Mouse (Mus musculus) testis, postnatal 10 days (tissue): Measurements from ENCODE around the gene Chrna5.

Source experiments
- DNase-seq: peaks from one replicate; pipeline ENCODE4 v3.0.0; 2021; ENCODE audit warnings: low spot score

The Chrna5 gene

DNA sequence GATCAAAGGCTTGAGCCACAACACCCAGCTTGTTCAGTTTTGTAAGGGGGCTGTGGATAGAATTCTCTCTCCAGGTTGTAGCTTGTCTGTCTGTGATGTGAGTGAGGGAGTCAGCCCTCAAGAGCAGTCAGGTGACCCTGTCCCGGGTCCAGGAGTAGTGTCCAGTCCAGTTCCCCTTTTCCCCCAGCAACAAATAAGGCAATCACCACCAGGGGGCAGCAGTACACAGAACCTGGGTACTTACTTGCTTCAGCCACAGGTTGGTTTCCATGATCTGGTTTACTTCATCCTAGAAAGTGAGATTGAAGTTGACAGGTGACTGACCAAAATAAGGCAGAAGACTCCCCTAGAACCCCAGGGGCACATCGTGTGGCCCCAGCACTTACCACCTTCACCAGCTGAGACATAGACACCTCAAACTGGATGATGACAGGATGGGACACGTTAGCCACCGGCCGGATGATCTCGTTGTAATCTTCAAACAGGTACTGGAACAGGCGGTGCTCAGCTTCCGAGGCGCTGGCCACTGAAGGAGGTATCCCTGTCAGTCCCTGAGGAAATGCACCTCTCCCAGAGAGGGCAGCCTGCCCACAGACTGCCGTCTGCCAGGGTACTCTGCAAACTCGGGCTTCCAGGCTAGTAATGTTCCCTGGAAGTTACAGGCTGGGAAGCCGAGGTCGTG lies 43.4 kb downstream of the Chrna5 start:
- peak; percentile 94 for DNase-seq

DNA sequence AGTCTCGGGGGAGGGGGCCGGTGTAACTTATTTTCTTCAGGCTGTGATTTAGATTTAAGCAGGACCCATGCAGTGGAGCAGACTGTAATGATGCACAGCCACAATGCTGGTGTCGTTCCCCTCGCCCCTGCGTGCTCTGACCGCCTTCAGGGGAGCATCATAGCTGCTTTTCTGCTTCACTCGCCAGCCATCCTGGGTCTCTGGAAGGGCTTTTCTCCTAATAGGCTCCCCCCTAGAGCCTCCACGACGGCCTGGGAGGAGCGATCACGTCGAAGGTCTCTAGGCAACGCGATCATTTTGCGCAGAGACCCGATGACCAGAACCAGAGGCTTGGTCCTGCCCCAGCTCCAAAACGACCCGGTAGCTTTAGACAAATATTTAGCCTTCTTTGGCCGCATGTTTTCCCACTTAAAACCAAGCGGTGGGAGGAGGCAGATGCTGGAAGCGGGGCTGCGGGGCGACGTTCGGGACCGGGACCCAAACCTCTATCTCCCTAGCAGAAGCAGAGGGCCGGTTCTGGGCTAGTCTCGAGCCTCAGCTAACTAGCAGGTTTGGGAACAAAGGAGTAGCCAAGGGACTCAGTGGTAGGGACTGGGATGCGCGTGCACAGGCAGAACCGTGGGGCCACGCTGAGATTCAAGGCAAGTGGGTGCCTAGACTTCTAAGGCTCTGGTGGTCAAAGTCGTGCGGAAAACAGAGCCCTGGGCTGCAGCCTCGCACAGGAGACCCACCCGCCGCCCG lies 45.0 kb downstream of the Chrna5 start:
- DNase-seq, result no peak

DNA sequence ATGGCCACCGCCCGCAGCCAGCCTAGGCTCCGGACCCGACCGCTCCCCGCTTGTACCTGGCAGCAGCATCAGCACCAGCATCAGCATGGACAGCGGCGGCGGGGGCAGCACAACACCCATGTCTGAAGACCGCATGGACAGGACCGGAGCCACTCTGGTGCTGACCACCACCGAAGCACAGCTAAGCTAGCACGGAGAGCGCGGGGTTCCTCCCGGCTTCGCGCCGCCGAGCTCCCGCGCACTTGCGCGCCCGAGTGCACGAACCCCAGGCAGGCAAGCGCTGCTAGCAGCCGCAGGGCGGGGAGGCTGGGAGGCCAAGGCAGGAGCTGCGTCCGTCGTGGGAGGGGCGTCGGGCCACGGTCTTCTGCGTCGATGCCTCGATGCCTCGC lies 45.6 kb downstream of the Chrna5 start, which contains the start of gene Chrna3:
Chrna3 (minus strand) TSS at position 288 of the 389 bp plus-strand sequence.
- peak; percentile 56 for DNase-seq

GRCm38 (mm10) chr9:55031435-55032167 lies 50.9 kb downstream of the Chrna5 start:
- DNase-seq, result no peak

- DNase-seq, result no peak
Measured at GRCm38 (mm10) chr9:55038948-55039347, 58.3 kb downstream of the Chrna5 start.

DNA sequence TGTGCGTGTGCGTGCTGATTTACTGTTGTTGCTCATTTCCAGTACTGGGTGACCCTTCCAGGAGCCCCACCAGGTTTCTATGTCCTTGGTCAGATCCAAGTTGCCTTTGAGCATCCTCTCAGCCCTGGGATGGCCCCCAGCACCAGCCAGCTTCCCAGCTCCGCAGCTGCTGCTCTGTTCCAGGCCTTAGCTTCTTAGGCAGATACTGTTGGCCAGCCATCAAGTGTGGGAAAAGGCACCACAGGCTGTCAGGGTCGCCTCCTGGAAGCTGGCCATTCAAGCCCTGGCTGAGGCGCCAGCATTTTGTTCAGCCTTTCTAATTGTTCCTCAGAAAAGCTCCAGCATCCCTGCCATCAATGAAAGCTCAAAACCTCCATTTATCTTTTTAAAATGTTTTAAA lies 59.3 kb downstream of the Chrna5 start:
- DNase-seq, result no peak

DNA sequence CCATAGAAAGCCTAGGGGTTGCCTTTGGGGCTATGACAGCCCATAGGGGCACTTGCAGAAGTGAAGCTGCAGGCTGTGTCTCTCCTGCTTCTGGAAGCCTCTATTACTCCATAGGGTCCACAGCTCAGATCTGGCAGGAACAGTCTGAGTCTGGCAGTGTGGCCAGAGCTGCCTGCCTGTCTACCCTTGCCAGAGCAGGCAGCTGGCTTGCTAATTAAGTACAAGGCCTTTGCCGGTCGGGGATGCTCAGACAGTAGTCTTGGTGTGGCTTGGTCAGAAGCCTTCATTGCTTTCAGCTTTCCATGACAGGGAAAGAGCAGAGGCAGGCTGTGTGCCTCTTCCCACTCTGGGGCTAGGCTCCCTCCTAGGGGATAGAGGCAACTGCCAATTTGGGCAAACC lies 60.7 kb downstream of the Chrna5 start:
- DNase-seq, result no peak

- no peak for DNase-seq
Measured at GRCm38 (mm10) chr9:55043688-55044087, 63.0 kb downstream of the Chrna5 start.

GRCm38 (mm10) chr9:55045001-55045400 lies 64.3 kb downstream of the Chrna5 start:
- DNase-seq, result no peak

DNA sequence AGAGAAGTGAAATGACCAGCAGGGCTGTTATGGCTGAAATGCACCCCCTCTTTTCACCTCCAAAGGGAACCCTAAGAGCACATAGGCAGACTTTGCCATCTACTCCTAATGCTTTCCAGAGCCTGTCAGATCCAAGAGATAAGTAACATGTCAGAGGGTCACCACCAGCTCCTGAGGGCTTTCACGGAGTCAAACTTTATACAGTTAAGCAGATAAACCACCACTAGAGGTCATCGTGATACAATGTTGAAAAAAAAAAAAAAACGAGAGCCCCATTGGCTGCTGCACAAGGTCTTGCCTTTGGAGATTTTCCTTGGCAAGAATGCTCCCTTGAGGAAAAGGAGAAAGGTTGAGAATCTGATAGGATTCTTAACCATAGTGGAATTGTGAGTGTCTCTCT lies 66.1 kb downstream of the Chrna5 start:
- no peak for DNase-seq

GRCm38 (mm10) chr9:55048211-55048880 lies 67.7 kb downstream of the Chrna5 start, which contains the start of gene Chrnb4:
TSS of gene Chrnb4 (minus strand) at chr9:55048779.
- no peak for DNase-seq

GRCm38 (mm10) chr9:55055386-55055930 lies 74.8 kb downstream of the Chrna5 start:
- DNase-seq, result no peak
